Mouse (Mus musculus) layer of hippocampus, adult 9-10 months (tissue): ENCODE results near the gene Rasgef1c.
A peak's percentile ranks its signal among the peaks of the same experiment; 100 is the strongest.

Experiments used
- DNase-seq: peaks from one replicate; pipeline ENCODE4 v3.0.0; 2022; ENCODE audit warnings: low spot score

Rasgef1c gene

GRCm38 (mm10) chr11:49926183-49926582 lies 24.5 kb downstream of the Rasgef1c start:
- no peak for DNase-seq

GRCm38 (mm10) chr11:49927169-49927568 lies 25.5 kb downstream of the Rasgef1c start:
- no peak for DNase-seq

GRCm38 (mm10) chr11:49927670-49928069 lies 26.0 kb downstream of the Rasgef1c start:
- no peak for DNase-seq

GRCm38 (mm10) chr11:49931037-49931625 lies 29.5 kb downstream of the Rasgef1c start:
- DNase-seq, result no peak

GRCm38 (mm10) chr11:49931853-49932252 lies 30.2 kb downstream of the Rasgef1c start:
- DNase-seq, result no peak

GRCm38 (mm10) chr11:49933811-49934210 lies 32.2 kb downstream of the Rasgef1c start:
- no peak for DNase-seq

GRCm38 (mm10) chr11:49934322-49934721 lies 32.7 kb downstream of the Rasgef1c start:
- no peak for DNase-seq

- DNase-seq, result no peak
Observed at GRCm38 (mm10) chr11:49936458-49936857, 34.8 kb downstream of the Rasgef1c start.

GRCm38 (mm10) chr11:49937779-49938178 lies 36.1 kb downstream of the Rasgef1c start:
- no peak for DNase-seq

GRCm38 (mm10) chr11:49938258-49939164 lies 36.9 kb downstream of the Rasgef1c start:
- DNase-seq, result peak; percentile 50

- DNase-seq, result no peak
Observed at GRCm38 (mm10) chr11:49942841-49943240, 41.2 kb downstream of the Rasgef1c start.

GRCm38 (mm10) chr11:49943901-49944300 lies 42.3 kb downstream of the Rasgef1c start:
- no peak for DNase-seq

- DNase-seq, result no peak
Observed at GRCm38 (mm10) chr11:49945726-49946125, 44.1 kb downstream of the Rasgef1c start.

GRCm38 (mm10) chr11:49949839-49950238 lies 48.2 kb downstream of the Rasgef1c start:
- no peak for DNase-seq

GRCm38 (mm10) chr11:49953616-49954015 lies 52.0 kb downstream of the Rasgef1c start:
- DNase-seq, result no peak

- peak; percentile 68 for DNase-seq
Observed at GRCm38 (mm10) chr11:49955577-49956261, 54.1 kb downstream of the Rasgef1c start.

- no peak for DNase-seq
Observed at GRCm38 (mm10) chr11:49958017-49958416, 56.4 kb downstream of the Rasgef1c start.

GRCm38 (mm10) chr11:49961098-49961740 lies 59.6 kb downstream of the Rasgef1c start:
- no peak for DNase-seq

- no peak for DNase-seq
Observed at GRCm38 (mm10) chr11:49965320-49965719, 63.7 kb downstream of the Rasgef1c start.

GRCm38 (mm10) chr11:49969692-49970091 lies 68.1 kb downstream of the Rasgef1c start:
- DNase-seq, result no peak

GRCm38 (mm10) chr11:49973657-49974340 lies 72.2 kb downstream of the Rasgef1c start:
- no peak for DNase-seq

- DNase-seq, result no peak
Observed at GRCm38 (mm10) chr11:49974675-49975074, 73.0 kb downstream of the Rasgef1c start.
